Mouse (Mus musculus) right cerebral cortex, postnatal 10 days (tissue): ENCODE measurements around the gene Zfp324.

Experiments used
- DNase-seq, 2 experiments: peaks; one replicate each; pipeline ENCODE4 v3.0.0; 2021; ENCODE audit warnings: low spot score in 2 of 2

The Zfp324 gene

GRCm38 (mm10) chr7:13009143-13010004, 43.7 kb downstream of the Zfp324 start:
- DNase-seq = peak; percentile 96

GRCm38 (mm10) chr7:13010005-13010908, 44.6 kb downstream of the Zfp324 start, which contains the start of gene Zbtb45:
Gene Zbtb45 (minus strand): TSS chr7:13010034.
- peak in 1 of 2 experiments; percentile 32 for DNase-seq

- DNase-seq = no peak
These were observed 48.0 kb downstream of the Zfp324 start for GRCm38 (mm10) chr7:13013671-13014070.

- DNase-seq = no peak
These were observed 48.7 kb downstream of the Zfp324 start for GRCm38 (mm10) chr7:13014275-13014839.

- no peak for DNase-seq
These were observed 49.6 kb downstream of the Zfp324 start for GRCm38 (mm10) chr7:13015217-13015616.

GRCm38 (mm10) chr7:13022773-13023535, 57.3 kb downstream of the Zfp324 start:
- DNase-seq = peak; percentile 70 to 71
